Mouse (Mus musculus) bone marrow macrophage, adult 2 months (primary cell): Measurements from ENCODE around the gene Rpusd3.

Experiments used
- CTCF ChIP-seq: IDR thresholded peaks from 2 replicates; pipeline ENCODE4 v1.5.1; 2012; ENCODE audit warnings: low read depth, mild to moderate bottlenecking, low read length, moderate library complexity
- POLR2A ChIP-seq: IDR thresholded peaks from 2 replicates; pipeline ENCODE4 v1.6.1; 2012; ENCODE audit warnings: mild to moderate bottlenecking, low read depth, low read length, borderline replicate concordance

DNA sequence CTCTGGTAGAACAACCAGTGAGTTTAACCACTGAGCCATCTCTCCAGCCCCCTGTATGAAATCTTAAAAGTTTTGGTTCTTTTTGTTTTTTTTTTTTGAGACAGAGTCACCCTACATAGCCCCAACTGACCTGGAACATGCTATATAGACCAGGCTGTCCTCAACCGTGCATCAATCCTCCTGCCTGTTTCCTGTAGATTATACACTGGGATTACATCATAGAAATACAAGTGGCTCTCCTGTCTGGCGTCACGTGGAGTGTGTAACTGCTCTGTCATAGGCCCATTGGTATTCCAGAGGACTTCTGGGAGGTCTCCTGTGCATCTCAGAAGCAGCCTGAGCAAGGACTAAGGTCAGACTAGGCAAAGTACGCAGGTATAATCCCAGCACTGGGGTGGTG is 3.9 kb upstream of the Rpusd3 start:
- TF ChIP-seq POLR2A: no peak
- TF ChIP-seq CTCF: no peak
